Mouse (Mus musculus) adrenal gland, postnatal 25 days (tissue): ENCODE measurements around the gene Slc35f3. TPM values are rescaled to one million over a fixed set of nuclear protein-coding genes. Genes with fewer than 3 reads are reported as not detected.

Experiments
- DNase-seq: peaks from one replicate; pipeline ENCODE4 v3.0.0; 2021; ENCODE audit warnings: mixed read lengths
- total RNA-seq: library from RNA; stranded (reverse); gene quantifications from 2 replicates; pipeline ENCODE4 v1.2.3, GENCODE M21; 2021

The Slc35f3 gene
- total RNA-seq, 1 experiment from 2014 or later, result 3.5 TPM

- no peak for DNase-seq
These were observed 122.5 kb downstream of the Slc35f3 start for GRCm38 (mm10) chr8:126420834-126421233.

- peak; percentile 98 for DNase-seq
These were observed 124.0 kb downstream of the Slc35f3 start, which contains the start of gene Coa6 for GRCm38 (mm10) chr8:126422174-126422919. Gene Coa6 (plus strand): TSS chr8:126422515.

- DNase-seq, result peak; percentile 7
These were observed 124.6 kb downstream of the Slc35f3 start for GRCm38 (mm10) chr8:126422920-126423300.

- DNase-seq, result no peak
These were observed 125.8 kb downstream of the Slc35f3 start for GRCm38 (mm10) chr8:126424163-126424562.

- no peak for DNase-seq
These were observed 126.6 kb downstream of the Slc35f3 start for GRCm38 (mm10) chr8:126424946-126425345.

GRCm38 (mm10) chr8:126429635-126430034, 131.3 kb downstream of the Slc35f3 start:
- DNase-seq, result no peak

- no peak for DNase-seq
These were observed 135.5 kb downstream of the Slc35f3 start for GRCm38 (mm10) chr8:126433827-126434226.

- DNase-seq, result no peak
These were observed 140.6 kb downstream of the Slc35f3 start for GRCm38 (mm10) chr8:126438937-126439336.

Other genes with a start within 250 kb of the Slc35f3 start
- 31.9 and 36.4 TPM in 2 replicates for gene Coa6, start 124.0 kb downstream of the Slc35f3 start, total RNA-seq
- gene Tarbp1, start 176.5 kb downstream of the Slc35f3 start, total RNA-seq, result 8.9 and 9.3 TPM in 2 replicates